Mouse (Mus musculus) forebrain, postnatal 0 days (tissue): Measurements from ENCODE around the gene Nf2. TPM values are rescaled to one million over a fixed set of nuclear protein-coding genes. Genes with fewer than 3 reads are reported as not detected.

ENCODE experiments used
- ATAC-seq: fragments of 200-750 bp; cut with Nextera tagmentation; 2 replicates; pipeline ENCODE4 v1.8.0; 2017; ENCODE audit warnings: mild to moderate bottlenecking, moderate library complexity
- DNase-seq: peaks from one replicate; pipeline ENCODE4 v3.0.0-alpha.2; 2015
- H3K27ac ChIP-seq: fragments of 300-500 bp; sonication (generic); 2 replicates; pipeline ENCODE4 v1.5.1; 2014; ENCODE audit warnings: low read depth, mild to moderate bottlenecking, antibody characterized with exemption, low read length, moderate library complexity, mixed read lengths
- H3K27me3 ChIP-seq: fragments of 300-500 bp; sonication (generic); 2 replicates; pipeline ENCODE4 v1.6.1; 2014; ENCODE audit warnings: mild to moderate bottlenecking, low read length, mixed read lengths; ENCODE audit not compliant: insufficient read depth
- H3K36me3 ChIP-seq: fragments of 300-500 bp; sonication (generic); 2 replicates; pipeline ENCODE4 v1.6.1; 2014; ENCODE audit warnings: mild to moderate bottlenecking, moderate library complexity; ENCODE audit not compliant: insufficient read depth
- H3K4me1 ChIP-seq: fragments of 300-500 bp; sonication (generic); 2 replicates; pipeline ENCODE4 v1.6.1; 2014; ENCODE audit warnings: antibody characterized with exemption; ENCODE audit not compliant: insufficient read depth
- H3K4me2 ChIP-seq: fragments of 300-500 bp; sonication (generic); 2 replicates; pipeline ENCODE4 v1.6.1; 2014; ENCODE audit warnings: low read depth, mild to moderate bottlenecking, moderate library complexity
- H3K4me3 ChIP-seq: fragments of 300-500 bp; sonication (generic); 2 replicates; pipeline ENCODE4 v1.5.1; 2014; ENCODE audit warnings: low read depth, low read length, mixed read lengths
- H3K9ac ChIP-seq: fragments of 300-500 bp; sonication (generic); 2 replicates; pipeline ENCODE4 v1.6.1; 2014; ENCODE audit warnings: mild to moderate bottlenecking
- H3K9me3 ChIP-seq: fragments of 300-500 bp; sonication (generic); 2 replicates; pipeline ENCODE4 v1.6.1; 2016; ENCODE audit warnings: low read length
- CTCF ChIP-seq: sonication (generic); IDR thresholded peaks from 2 replicates; pipeline ENCODE4 v1.5.1; 2016; ENCODE audit warnings: antibody characterized with exemption, control low read depth, low read depth
- WGBS: fragments of 180-500 bp; shearing (Covaris S2); extraction: QIAGEN DNeasy Blood & Tissue Kit; methylation state at CpG from one replicate; pipeline ENCODE4 v1.1.7; 2014; 5-methylcytosine and 5-hydroxymethylcytosine counted together
- polyA plus RNA-seq: library from polyadenylated mRNA; unstranded; fragments of >200 nt; fragmentation: Nextera tagmentation; extraction: Ambion mirVana; gene quantifications from 2 replicates; pipeline ENCODE4 v1.2.1, GENCODE M21; 2015
- total RNA-seq: library from RNA; depleted of rRNA; stranded (reverse); fragments of >200 nt; gene quantifications from 2 replicates; pipeline ENCODE4 v1.2.3, GENCODE M21; 2014

Gene Nf2
- total and polyA plus RNA-seq, 2 experiments from 2014 or later: 57.8 to 121 TPM

- no peak for ATAC-seq
- no peak overlapping the region for H3K4me2 ChIP-seq
- no peaks in the 10 kb centered on the region for H3K9me3 ChIP-seq
- no peak overlapping the region for H3K4me3 ChIP-seq
- no peaks in the 10 kb centered on the region for H3K36me3 ChIP-seq
- no peak overlapping the region for H3K9ac ChIP-seq
- no peaks in the 10 kb centered on the region for H3K4me1 ChIP-seq
- no peaks in the 10 kb centered on the region for H3K27me3 ChIP-seq
- TF ChIP-seq CTCF: no peak
- no peak for DNase-seq
- WGBS: 56% methylated on average over 2 of the region's 2 CpGs
- H3K27ac ChIP-seq: no peak overlapping the region
These were observed 9.1 kb upstream of the Nf2 start for GRCm38 (mm10) chr11:4858416-4858815.

- no peak for ATAC-seq
- 79% methylated on average over 5 of the region's 5 CpGs for WGBS
These were observed 4.8 kb upstream of the Nf2 start for GRCm38 (mm10) chr11:4854181-4854580.

DNA sequence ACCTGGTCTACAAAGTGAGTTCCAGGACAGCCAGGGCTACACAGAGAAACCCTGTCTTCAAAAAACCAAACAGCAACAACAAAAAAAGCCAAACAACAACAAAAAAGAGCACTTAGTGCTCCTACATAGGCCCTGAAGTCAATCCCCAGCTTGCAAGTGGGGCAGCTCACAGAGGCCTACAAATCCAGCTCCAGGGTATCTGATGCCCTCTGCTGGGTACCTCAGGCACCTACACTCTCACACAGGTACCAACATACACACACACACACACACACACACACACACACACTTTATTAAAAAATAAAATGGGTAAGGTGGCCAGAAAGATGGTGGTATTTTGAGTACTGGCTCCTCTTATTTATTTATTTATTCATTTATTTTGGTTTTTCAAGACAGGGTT lies 3.7 kb upstream of the Nf2 start:
- DNase-seq: no peak
- no peak overlapping the region for H3K4me2 ChIP-seq
- H3K27me3 ChIP-seq: no peaks in the 10 kb centered on the region
- no peak for TF ChIP-seq CTCF
- no peaks in the 10 kb centered on the region for H3K9me3 ChIP-seq
- H3K27ac ChIP-seq: no peak overlapping the region
- no peaks in the 10 kb centered on the region for H3K36me3 ChIP-seq
- no peak overlapping the region for H3K4me3 ChIP-seq
- H3K9ac ChIP-seq: no peak overlapping the region
- no peak for ATAC-seq
- H3K4me1 ChIP-seq: peaks cover under 1% of the 10 kb centered on the region; the same call in 1 of the 2 replicates

More at GRCm38 (mm10) chr11:4854181-4854580, 4.8 kb upstream of the Nf2 start:
- H3K27me3 ChIP-seq: no peaks in the 10 kb centered on the region
- no peaks in the 10 kb centered on the region for H3K4me1 ChIP-seq
- H3K9ac ChIP-seq: no peak overlapping the region
- no peak for TF ChIP-seq CTCF
- H3K4me3 ChIP-seq: no peak overlapping the region
- no peaks in the 10 kb centered on the region for H3K9me3 ChIP-seq
- no peak overlapping the region for H3K27ac ChIP-seq
- no peaks in the 10 kb centered on the region for H3K36me3 ChIP-seq
- H3K4me2 ChIP-seq: no peak overlapping the region
- DNase-seq: no peak

- 88% methylated on average over 2 of the region's 2 CpGs for WGBS
These were observed 1.1 kb upstream of the Nf2 start for GRCm38 (mm10) chr11:4850404-4850803.

DNA sequence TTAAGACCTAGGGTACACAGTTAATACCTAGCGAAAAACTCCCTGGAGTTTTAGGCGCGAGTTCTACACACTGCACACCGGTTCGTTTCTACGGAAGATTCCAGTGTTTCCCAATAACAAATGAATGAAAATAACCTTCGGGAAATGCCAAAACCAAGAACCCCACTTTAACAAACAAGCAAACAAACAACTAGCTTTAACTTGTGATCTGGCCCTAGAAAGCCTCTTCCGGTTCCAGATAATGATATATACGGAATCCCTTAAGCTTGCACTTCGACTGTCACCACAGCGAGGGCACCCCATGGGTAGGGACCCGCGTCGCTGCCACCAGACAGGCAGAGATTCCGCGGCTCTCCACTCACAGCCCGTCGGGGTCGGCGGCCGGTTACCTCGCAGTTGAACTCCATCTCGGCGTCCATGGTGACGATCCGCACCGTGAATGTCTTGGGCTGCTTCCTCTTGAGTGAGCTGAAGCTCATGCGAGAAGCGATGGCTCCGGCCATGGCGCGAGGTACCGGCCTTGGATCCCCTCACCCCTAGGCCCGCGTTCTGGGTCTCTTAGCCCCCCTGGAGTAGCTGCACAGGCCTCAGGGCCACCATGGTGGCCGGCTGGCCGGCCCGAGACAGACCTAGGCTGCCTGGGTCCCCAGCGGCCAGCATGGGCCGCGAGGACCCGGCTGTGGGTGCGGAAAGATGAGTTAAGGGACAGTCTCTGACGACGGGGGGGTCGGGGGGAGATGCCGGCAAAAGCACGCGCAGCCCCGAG lies 670 bp downstream of the Nf2 start:
- H3K4me3 ChIP-seq: peak overlapping the region; percentile 93
- DNase-seq (no peak), ATAC-seq (no peak)
- no peaks in the 10 kb centered on the region for H3K9me3 ChIP-seq
- no peaks in the 10 kb centered on the region for H3K27me3 ChIP-seq
- peak overlapping the region; percentile 82 for H3K9ac ChIP-seq
- 0 out of 2 replicates have a peak, but pooled peaks have one; percentile 1 for TF ChIP-seq CTCF
- peaks cover 9% of the 10 kb centered on the region for H3K4me1 ChIP-seq
- 2% methylated on average over 50 of the region's 50 CpGs for WGBS
- H3K27ac ChIP-seq: peak overlapping the region; percentile 77
- peak overlapping the region; percentile 65 for H3K4me2 ChIP-seq
- H3K36me3 ChIP-seq: no peaks in the 10 kb centered on the region

More at GRCm38 (mm10) chr11:4850404-4850803, 1.1 kb upstream of the Nf2 start:
- ATAC-seq: no peak
- Histone ChIP-seq H3K27me3 (no peaks in the 10 kb centered on the region), H3K4me2 (no peak overlapping the region), H3K9me3 (no peaks in the 10 kb centered on the region), H3K36me3 (no peaks in the 10 kb centered on the region), H3K9ac (no peak overlapping the region), H3K4me1 (peaks cover 9% of the 10 kb centered on the region), H3K4me3 (no peak overlapping the region), H3K27ac (no peak overlapping the region)
- DNase-seq: no peak
- TF ChIP-seq CTCF: no peak

GRCm38 (mm10) chr11:4840942-4841526 lies 8.3 kb downstream of the Nf2 start:
- Histone ChIP-seq H3K36me3 (no peaks in the 10 kb centered on the region), H3K4me2 (no peak overlapping the region)
- WGBS: 76% methylated on average over 3 of the region's 3 CpGs

GRCm38 (mm10) chr11:4838235-4838634 lies 11.1 kb downstream of the Nf2 start:
- Histone ChIP-seq H3K4me2 (no peak overlapping the region), H3K36me3 (no peaks in the 10 kb centered on the region), H3K27ac (no peak overlapping the region), H3K9ac (no peak overlapping the region), H3K4me1 (no peaks in the 10 kb centered on the region), H3K9me3 (no peaks in the 10 kb centered on the region), H3K27me3 (no peaks in the 10 kb centered on the region), H3K4me3 (no peak overlapping the region)
- ATAC-seq (no peak), DNase-seq (no peak)
- TF ChIP-seq CTCF: no peak
- WGBS: 84% methylated on average over 1 of the region's 1 CpGs

More at GRCm38 (mm10) chr11:4840942-4841526, 8.3 kb downstream of the Nf2 start:
- Histone ChIP-seq H3K4me3 (no peak overlapping the region), H3K9ac (no peak overlapping the region), H3K9me3 (no peaks in the 10 kb centered on the region), H3K27me3 (no peaks in the 10 kb centered on the region), H3K27ac (no peak overlapping the region), H3K4me1 (no peaks in the 10 kb centered on the region)
- ATAC-seq: no peak
- TF ChIP-seq CTCF: no peak
- DNase-seq: no peak
